In the genomic region with DNA sequence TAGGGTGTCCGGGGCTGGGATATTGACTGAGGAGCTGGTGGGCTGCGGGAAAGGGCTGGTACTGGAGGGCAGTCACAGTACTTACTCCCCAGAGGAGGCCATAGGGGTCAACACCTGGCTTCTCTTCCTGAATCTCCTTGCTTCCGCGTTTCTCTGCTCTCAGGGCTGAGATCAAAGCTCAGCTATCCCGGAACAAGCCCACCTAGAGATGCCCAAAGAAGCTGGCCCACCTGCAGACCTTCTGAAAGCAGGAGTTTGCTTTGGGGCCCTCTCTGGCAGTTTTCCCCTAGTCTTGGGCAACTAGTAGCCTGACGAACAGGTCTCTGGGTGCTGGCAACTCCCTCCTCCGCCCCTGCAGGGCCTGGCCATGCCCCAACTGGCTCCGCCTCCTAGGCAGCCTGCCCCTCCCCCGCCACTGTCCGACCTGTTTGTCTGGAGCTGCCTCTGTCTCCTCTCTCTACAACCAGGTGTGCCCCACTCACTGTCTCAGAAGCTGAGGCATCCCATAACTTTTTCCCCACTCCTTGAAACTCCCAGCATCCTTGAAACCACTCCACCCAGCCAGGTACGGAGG, we compare ENCODE assay signal across 7 mouse cellular contexts. TPM values are rescaled to one million over a fixed set of nuclear protein-coding genes. Genes with fewer than 3 reads are reported as not detected.
DNase-seq lines count a peak whose midpoint lies in the region; ATAC-seq and TF ChIP-seq lines count a peak whose summit lies in the region.

No protein-coding gene starts in this region.

- H3K36me3 ChIP-seq in forebrain, postnatal 0 days (ENCODE audit: insufficient read depth) = peaks cover 49% of the 10 kb centered on the region

- H3K27me3 ChIP-seq in forebrain, postnatal 0 days (ENCODE audit: insufficient read depth, low read length) = no peaks in the 10 kb centered on the region

- no peak overlapping the region for H3K4me3 ChIP-seq in forebrain, postnatal 0 days (ENCODE audit: low read depth, low read length)

- no peak for TF ChIP-seq CTCF in forebrain, postnatal 0 days (IDR thresholded peaks at IDR 0.05; ENCODE audit: low read depth)

- H3K4me1 ChIP-seq in forebrain, postnatal 0 days (ENCODE audit: insufficient read depth) = no peaks in the 10 kb centered on the region

- DNase-seq in ovary, adult 18-20 months (ENCODE audit: low spot score) = peak; percentile 44
- no peak for DNase-seq in ovary, postnatal 10 days (ENCODE audit: low spot score)
- peak; percentile 87 for DNase-seq in kidney, adult 18-20 months
- peak; percentile 88 to 92 for DNase-seq in lung, adult 18-20 months
- DNase-seq in frontal cortex, postnatal 36 days (ENCODE audit: low spot score in 2 of 2) = no peak
- no peak for DNase-seq in forebrain, postnatal 0 days
- DNase-seq in thymus, postnatal 36 days = no peak

- 20% methylated on average over 11 of the region's 11 CpGs for WGBS in forebrain, postnatal 0 days

- no peak overlapping the region for H3K4me2 ChIP-seq in forebrain, postnatal 0 days (ENCODE audit: low read depth)

- no peak for ATAC-seq in forebrain, postnatal 0 days

- no peak overlapping the region for H3K9ac ChIP-seq in forebrain, postnatal 0 days

- no peak overlapping the region for H3K27ac ChIP-seq in forebrain, postnatal 0 days (ENCODE audit: low read depth, low read length)

- no peaks in the 10 kb centered on the region for H3K9me3 ChIP-seq in forebrain, postnatal 0 days (ENCODE audit: low read length)

RNA-seq across cellular contexts. Expression of gene Sptbn2, which starts 9.8 kb away (rescaled TPM):
- total RNA-seq in forebrain, postnatal 0 days (2014; rRNA removed) = 169 and 196 TPM in 2 replicates
- polyA plus RNA-seq in forebrain, postnatal 0 days (2015; fragmentation: Nextera tagmentation; extraction: Ambion mirVana) = 24.3 and 25.4 TPM in 2 replicates

RNA-seq across cellular contexts. Expression of gene Gm960, which starts 22.3 kb away (rescaled TPM):
- total RNA-seq in forebrain, postnatal 0 days (2014; rRNA removed) = 4.5 and 7.4 TPM in 2 replicates
- 4.9 and 7.3 TPM in 2 replicates for polyA plus RNA-seq in forebrain, postnatal 0 days (2015; fragmentation: Nextera tagmentation; extraction: Ambion mirVana)

RNA-seq across cellular contexts. Expression of gene Rbm4b, which starts 35.5 kb away (rescaled TPM):
- total RNA-seq in forebrain, postnatal 0 days (2014; rRNA removed) = 84.8 and 90.6 TPM in 2 replicates
- 79.8 and 88.7 TPM in 2 replicates for polyA plus RNA-seq in forebrain, postnatal 0 days (2015; fragmentation: Nextera tagmentation; extraction: Ambion mirVana)

Comparison
In these comparisons a context has a peak if more than half of its experiments do, and no peak if none do; other contexts are left out.
1. DNase-seq: peak in ovary, adult 18-20 months (single experiment), kidney, adult 18-20 months (single experiment) and lung, adult 18-20 months (2 of 2); none in ovary, postnatal 10 days (single experiment), frontal cortex, postnatal 36 days (0 of 2), forebrain, postnatal 0 days (single experiment) and thymus, postnatal 36 days (0 of 2).